Mouse (Mus musculus) myocyte (in vitro differentiated cells): ENCODE data around the gene Scg5. TPM values are rescaled to one million over a fixed set of nuclear protein-coding genes. Genes with fewer than 3 reads are reported as not detected.

Experiments
- H3K27me3 ChIP-seq: one replicate; pipeline ENCODE4 v1.6.1; 2011; ENCODE audit not compliant: control insufficient read depth, insufficient read depth, insufficient read length
- H3K36me3 ChIP-seq: one replicate; pipeline ENCODE4 v1.6.1; 2011; ENCODE audit not compliant: control insufficient read depth, insufficient read depth
- H3K4me2 ChIP-seq: one replicate; pipeline ENCODE4 v1.6.1; 2011; ENCODE audit warnings: low read depth, control low read depth
- H3K4me3 ChIP-seq: one replicate; pipeline ENCODE4 v1.5.1; 2011; ENCODE audit warnings: mild to moderate bottlenecking, control low read depth, moderate library complexity
- H3K79me2 ChIP-seq: one replicate; pipeline ENCODE4 v1.6.1; 2011; ENCODE audit not compliant: control insufficient read depth, insufficient read depth
- H3ac ChIP-seq: one replicate; pipeline ENCODE4 v1.6.1; 2011; ENCODE audit not compliant: control insufficient read depth, insufficient read length
- CEBPB ChIP-seq: IDR thresholded peaks from 2 replicates; pipeline ENCODE4 v1.6.1; 2011; ENCODE audit warnings: mild to moderate bottlenecking, moderate library complexity; ENCODE audit not compliant: poor library complexity, insufficient read depth, severe bottlenecking
- E2F4 ChIP-seq: IDR thresholded peaks from one replicate; pipeline ENCODE4 v1.6.1; 2011; ENCODE audit warnings: mild to moderate bottlenecking, control low read depth, moderate library complexity; ENCODE audit not compliant: insufficient read depth
- MAX ChIP-seq: IDR thresholded peaks from one replicate; pipeline ENCODE4 v1.6.1; 2011; ENCODE audit warnings: low read depth, mild to moderate bottlenecking, control low read depth
- MYOD1 ChIP-seq, 3 experiments: IDR thresholded peaks; one replicate each; pipeline ENCODE4 v1.6.1; 2011; ENCODE audit warnings: control low read depth in 2 of 3, low read depth in 2 of 3, mild to moderate bottlenecking in 2 of 3, moderate library complexity in 1 of 3; ENCODE audit not compliant: insufficient read length in 2 of 3, control insufficient read depth in 1 of 3
- MYOG ChIP-seq, 3 experiments: IDR thresholded peaks; one replicate each; pipeline ENCODE4 v1.6.1; 2011; ENCODE audit warnings: control low read depth in 2 of 3, low read depth in 2 of 3, mild to moderate bottlenecking in 2 of 3; ENCODE audit not compliant: insufficient read length in 2 of 3, control insufficient read depth in 1 of 3, insufficient read depth in 1 of 3
- POLR2A ChIP-seq: IDR thresholded peaks from one replicate; pipeline ENCODE4 v1.6.1; 2011; ENCODE audit warnings: low read depth, mild to moderate bottlenecking, control low read depth, moderate library complexity; ENCODE audit not compliant: insufficient read length
- POLR2AphosphoS2 ChIP-seq: IDR thresholded peaks from one replicate; pipeline ENCODE4 v1.6.1; 2011; ENCODE audit warnings: low read depth, control low read depth; ENCODE audit not compliant: insufficient read length
- REST ChIP-seq: IDR thresholded peaks from one replicate; pipeline ENCODE4 v1.6.1; 2011; ENCODE audit warnings: mild to moderate bottlenecking, control low read depth, moderate library complexity; ENCODE audit not compliant: insufficient read depth, insufficient read length
- SRF ChIP-seq: IDR thresholded peaks from one replicate; pipeline ENCODE4 v1.6.1; 2011; ENCODE audit warnings: low read depth; ENCODE audit not compliant: control insufficient read depth, insufficient read length
- TCF12 ChIP-seq: IDR thresholded peaks from one replicate; pipeline ENCODE4 v1.6.1; 2011; ENCODE audit warnings: mild to moderate bottlenecking, control low read depth; ENCODE audit not compliant: poor library complexity, insufficient read depth, severe bottlenecking
- TCF3 ChIP-seq: IDR thresholded peaks from one replicate; pipeline ENCODE4 v1.6.1; 2011; ENCODE audit warnings: low read depth, control low read depth; ENCODE audit not compliant: insufficient read length
- USF1 ChIP-seq: IDR thresholded peaks from one replicate; pipeline ENCODE4 v1.6.1; 2011; ENCODE audit warnings: low read depth, mild to moderate bottlenecking, control low read depth, moderate library complexity
- polyA plus RNA-seq: library from polyadenylated mRNA; unstranded; fragments of >200 nt; fragmentation: generic; extraction: Trizol; gene quantifications from one replicate; pipeline ENCODE4 v1.2.1, GENCODE M21; 2012; ENCODE audit warnings: missing spikeins

The Scg5 gene
- polyA plus RNA-seq, 1 experiment, result 0.08 TPM

GRCm38 (mm10) chr2:113849141-113849540 is 20.2 kb upstream of the Scg5 start:
- no peak for TF ChIP-seq POLR2A
- no peak for TF ChIP-seq MAX
- TF ChIP-seq TCF3, result no peak
- no peak for TF ChIP-seq POLR2AphosphoS2
- TF ChIP-seq CEBPB, result no peak
- no peak for TF ChIP-seq MYOD1 (IDR thresholded peaks at IDR 0.05; ENCODE audit: control insufficient read depth in 1 of 3, insufficient read length in 2 of 3, low read depth in 2 of 3)
- TF ChIP-seq MYOG (IDR thresholded peaks at IDR 0.05; ENCODE audit: control insufficient read depth in 1 of 3, insufficient read depth in 1 of 3, insufficient read length in 2 of 3, low read depth in 2 of 3), result no peak
- no peak for TF ChIP-seq USF1
- no peak for TF ChIP-seq REST
- no peak for TF ChIP-seq TCF12
- TF ChIP-seq SRF, result no peak
- no peak for TF ChIP-seq E2F4
- Histone ChIP-seq H3K4me2 (peak overlapping the region; percentile 95), H3K27me3 (no peaks in the 10 kb centered on the region), H3K79me2 (peaks cover 43% of the 10 kb centered on the region), H3K36me3 (peaks cover 3% of the 10 kb centered on the region), H3K4me3 (peak overlapping the region; percentile 98), H3ac (no peak overlapping the region)

- H3ac ChIP-seq, result peak within 1 kb of the TSS; percentile 17
- H3K4me3 ChIP-seq, result peak within 1 kb of the TSS; percentile 98
- peaks cover 10% of the 10 kb centered on the region for H3K36me3 ChIP-seq
- H3K4me2 ChIP-seq, result peak within 1 kb of the TSS; percentile 95
- TF ChIP-seq POLR2AphosphoS2 (peak; percentile 50), REST (no peak), MAX (peak; percentile 98), E2F4 (peak; percentile 98), POLR2A (peak; percentile 68)
- H3K27me3 ChIP-seq, result no peaks in the 10 kb centered on the region
- peaks cover 49% of the 10 kb centered on the region for H3K79me2 ChIP-seq
These were observed 19.6 kb upstream of the Scg5 start, which contains the start of gene Arhgap11a for GRCm38 (mm10) chr2:113848245-113849121. Arhgap11a (minus strand) TSS chr2:113848661.

GRCm38 (mm10) chr2:113847678-113848244 is 18.8 kb upstream of the Scg5 start:
- Histone ChIP-seq H3K36me3 (peaks cover 12% of the 10 kb centered on the region), H3K4me3 (peak overlapping the region; percentile 98), H3K79me2 (peaks cover 53% of the 10 kb centered on the region), H3ac (peak overlapping the region; percentile 17), H3K4me2 (peak overlapping the region; percentile 94), H3K27me3 (no peaks in the 10 kb centered on the region)
- TF ChIP-seq SRF (no peak), USF1 (no peak), POLR2A (peak; percentile 13), REST (no peak)

GRCm38 (mm10) chr2:113845081-113845480 is 16.2 kb upstream of the Scg5 start:
- TF ChIP-seq POLR2A (no peak), POLR2AphosphoS2 (no peak), USF1 (no peak), MYOD1 (IDR thresholded peaks at IDR 0.05; ENCODE audit: control insufficient read depth in 1 of 3, insufficient read length in 2 of 3, low read depth in 2 of 3) (no peak), E2F4 (no peak), MYOG (IDR thresholded peaks at IDR 0.05; ENCODE audit: control insufficient read depth in 1 of 3, insufficient read depth in 1 of 3, insufficient read length in 2 of 3, low read depth in 2 of 3) (no peak), CEBPB (no peak), TCF3 (no peak)
- Histone ChIP-seq H3K79me2 (peaks cover 53% of the 10 kb centered on the region), H3K4me3 (no peak overlapping the region), H3K4me2 (no peak overlapping the region), H3K27me3 (no peaks in the 10 kb centered on the region), H3ac (no peak overlapping the region), H3K36me3 (peaks cover 24% of the 10 kb centered on the region)
